Mouse (Mus musculus) kidney, adult 2 months (tissue): ENCODE measurements around the gene Met.

Experiments used
- CTCF ChIP-seq: fragments of 200-500 bp; conservative IDR thresholded peaks from 2 replicates; pipeline ENCODE4 v1.5.1; 2011; ENCODE audit warnings: low read depth, mild to moderate bottlenecking, control low read depth, low read length, moderate library complexity, mixed read lengths; ENCODE audit not compliant: insufficient read depth, insufficient read length
- POLR2A ChIP-seq: fragments of 200-500 bp; IDR thresholded peaks from one replicate; pipeline ENCODE4 v1.6.1; 2011; ENCODE audit warnings: low read depth, low read length, control low read depth

GRCm38 (mm10) chr6:17521901-17522717, 58.5 kb downstream of the Met start:
- TF ChIP-seq POLR2A (no peak), CTCF (no peak)
